Mouse (Mus musculus): ENCODE measurements around the gene Tcap. TPM values are rescaled to one million over a fixed set of nuclear protein-coding genes. Genes with fewer than 3 reads are reported as not detected.

Tcap gene
- polyA plus RNA-seq, 1 experiment from 2014 or later = 7.5 TPM

GRCm38 (mm10) chr11:98357396-98358160, 26.0 kb upstream of the Tcap start:
- peak overlapping the region; percentile 76 for H3K4me2 ChIP-seq
- H3K4me1 ChIP-seq = peaks cover 56% of the 10 kb centered on the region
- H3K4me3 ChIP-seq = peak overlapping the region; percentile 84
- peak overlapping the region; percentile 96 for H3K27ac ChIP-seq
- no peaks in the 10 kb centered on the region for H3K36me3 ChIP-seq
- no peak for ATAC-seq (ENCODE audit: borderline replicate concordance, extremely low read depth, low FRiP score, low TSS enrichment)
- peaks cover 20% of the 10 kb centered on the region; the same call in 1 of the 2 replicates for H3K27me3 ChIP-seq
- H3K9ac ChIP-seq = peak overlapping the region; percentile 34
- 8% methylated on average over 13 of the region's 13 CpGs for WGBS
- H3K9me3 ChIP-seq = no peaks in the 10 kb centered on the region

DNA sequence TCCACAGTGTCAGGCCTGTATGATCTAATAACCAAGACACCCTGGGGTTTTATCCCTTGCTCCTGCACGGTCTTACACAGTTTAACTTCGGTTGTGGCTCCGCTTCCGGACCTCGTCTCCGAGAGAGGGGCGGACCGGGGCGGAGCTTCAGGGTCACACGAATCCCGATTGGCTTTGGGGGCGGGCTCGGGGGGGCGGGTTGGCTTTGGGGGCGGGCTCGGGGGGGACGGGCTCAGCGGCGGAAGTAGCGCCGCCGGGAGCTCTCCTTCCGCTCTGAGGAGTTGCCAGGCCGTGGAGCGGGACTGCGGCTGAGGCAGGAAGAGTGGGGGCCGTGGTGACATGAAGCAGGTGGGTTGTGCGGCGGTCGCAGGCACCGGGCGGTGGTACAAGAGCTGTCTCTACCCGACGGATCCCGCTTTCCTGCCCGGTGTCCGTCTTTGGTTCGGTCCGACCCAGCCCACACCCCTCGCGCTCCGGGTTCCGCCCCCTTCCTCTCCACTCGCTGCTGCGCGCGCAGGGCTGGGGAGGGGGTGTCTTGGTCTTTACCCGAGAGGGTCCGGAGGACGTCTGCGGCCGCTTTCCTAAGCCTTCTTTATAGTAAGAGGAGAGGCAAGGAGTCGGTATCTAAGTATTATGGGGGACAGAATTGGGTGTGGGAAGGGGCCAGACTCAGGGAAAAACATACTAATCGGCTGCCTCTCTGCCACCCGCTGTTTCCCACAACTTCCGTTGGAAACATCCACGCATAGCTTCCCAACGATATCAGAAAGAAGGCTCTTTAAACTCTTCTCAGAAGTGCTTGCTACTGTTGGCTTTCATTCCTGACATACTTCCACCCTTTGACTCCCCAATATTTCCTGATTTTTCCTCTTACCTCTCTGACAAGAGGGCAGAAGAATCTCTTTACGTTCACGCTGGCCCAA, 25.2 kb upstream of the Tcap start, which contains the start of gene Stard3:
TSS of gene Stard3 (plus strand) at position 208 of the 923 bp plus-strand sequence.
- peak within 1 kb of the TSS; percentile 66 for H3K9ac ChIP-seq
- peak within 1 kb of the TSS; percentile 76 for H3K4me2 ChIP-seq
- H3K36me3 ChIP-seq = no peaks in the 10 kb centered on the region
- H3K9me3 ChIP-seq = no peaks in the 10 kb centered on the region
- H3K27me3 ChIP-seq = peaks cover 12% of the 10 kb centered on the region; the same call in 1 of the 2 replicates
- H3K4me1 ChIP-seq = peaks cover 64% of the 10 kb centered on the region
- peak within 1 kb of the TSS; percentile 84 for H3K4me3 ChIP-seq
- ATAC-seq (ENCODE audit: borderline replicate concordance, extremely low read depth, low FRiP score, low TSS enrichment) = peak; percentile 90
- H3K27ac ChIP-seq = peak within 1 kb of the TSS; percentile 96
- WGBS = under 1% methylated on average over 60 of the region's 60 CpGs

DNA sequence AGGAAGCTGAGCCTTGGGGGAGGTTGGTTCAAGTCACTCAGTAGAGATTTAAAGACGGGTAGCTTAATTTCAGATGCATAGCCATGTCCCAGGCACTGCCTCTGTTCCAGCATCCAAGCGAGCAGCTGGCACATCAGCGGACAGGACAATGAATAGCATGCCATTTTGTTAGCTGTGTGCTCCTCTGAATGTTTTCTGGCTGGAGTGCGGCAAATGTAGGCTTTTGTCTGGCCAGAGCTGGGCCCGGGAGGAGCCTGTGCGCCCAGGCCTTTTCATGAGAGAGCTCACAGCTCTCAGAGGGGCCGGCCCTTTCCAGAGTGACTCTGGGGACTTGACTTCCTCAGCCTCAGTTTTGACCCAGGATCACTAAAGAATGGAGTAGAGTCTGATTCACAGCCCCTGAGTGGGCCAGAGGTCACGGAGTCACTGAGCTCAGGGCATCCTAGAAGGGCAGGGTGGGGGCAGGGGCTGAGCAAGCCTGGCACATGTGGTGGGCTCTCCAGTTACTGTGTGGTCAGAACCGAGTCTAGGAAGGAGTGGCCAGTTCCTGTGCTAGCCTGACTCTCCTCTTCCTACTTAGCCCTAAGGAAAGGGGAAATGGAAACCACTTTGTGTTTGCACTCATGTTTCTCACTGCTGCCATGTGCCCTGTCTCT, 22.6 kb upstream of the Tcap start:
- Histone ChIP-seq H3K9me3 (no peaks in the 10 kb centered on the region), H3K4me3 (no peak overlapping the region), H3K27ac (0 out of 2 replicates have a peak overlapping the region, but pooled peaks have one; percentile 33), H3K36me3 (no peaks in the 10 kb centered on the region), H3K4me1 (peaks cover 59% of the 10 kb centered on the region), H3K4me2 (no peak overlapping the region; the same call in 1 of the 2 replicates), H3K9ac (no peak overlapping the region), H3K27me3 (no peaks in the 10 kb centered on the region)
- 71% methylated on average over 9 of the region's 9 CpGs for WGBS
- ATAC-seq (ENCODE audit: borderline replicate concordance, extremely low read depth, low FRiP score, low TSS enrichment) = no peak

DNA sequence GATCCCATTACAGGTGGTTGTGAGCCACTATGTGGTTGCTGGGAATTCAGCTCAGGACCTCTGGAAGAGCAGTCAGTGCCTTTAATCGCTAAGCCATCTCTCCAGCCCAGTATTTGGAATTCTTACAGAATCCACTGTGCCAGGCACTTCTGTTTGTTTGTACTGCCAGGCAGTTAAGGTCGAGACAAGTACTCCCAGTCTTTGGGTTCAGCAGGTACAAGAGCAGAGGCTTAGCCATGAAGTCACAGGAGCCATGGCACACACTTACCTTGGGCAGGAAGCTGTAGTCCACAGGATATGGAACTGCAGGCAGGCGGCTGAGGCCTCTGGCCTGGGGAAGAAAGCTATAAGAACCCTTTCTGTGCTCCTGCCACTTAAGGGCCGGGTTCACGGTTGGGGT, 19.8 kb upstream of the Tcap start:
- Histone ChIP-seq H3K4me2 (no peak overlapping the region), H3K36me3 (no peaks in the 10 kb centered on the region), H3K9ac (no peak overlapping the region), H3K4me3 (no peak overlapping the region), H3K27ac (peak overlapping the region; percentile 85), H3K9me3 (no peaks in the 10 kb centered on the region), H3K4me1 (peaks cover 39% of the 10 kb centered on the region), H3K27me3 (no peaks in the 10 kb centered on the region)
- ATAC-seq (ENCODE audit: borderline replicate concordance, extremely low read depth, low FRiP score, low TSS enrichment) = no peak
- WGBS = 48% methylated on average over 5 of the region's 5 CpGs

DNA sequence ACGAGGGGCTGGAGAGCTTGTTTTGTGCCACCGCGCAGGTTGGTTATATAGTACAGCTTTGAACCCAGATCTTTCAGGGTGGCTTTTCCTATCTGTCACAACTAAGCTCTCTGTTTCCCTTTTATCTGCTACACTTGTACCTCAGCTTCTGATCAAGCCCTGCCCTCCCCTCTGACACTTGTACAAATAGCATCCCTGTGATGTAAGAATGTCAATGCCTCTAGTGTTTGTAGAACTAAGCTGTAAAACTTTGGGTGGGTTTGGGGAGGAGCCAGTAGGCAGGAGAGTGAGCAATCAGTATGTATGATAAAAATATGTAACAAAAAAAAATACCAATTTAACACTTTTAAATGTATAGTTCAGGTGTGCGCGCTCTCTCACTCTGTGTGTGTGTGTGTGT, 19.2 kb upstream of the Tcap start:
- ATAC-seq (ENCODE audit: borderline replicate concordance, extremely low read depth, low FRiP score, low TSS enrichment) = no peak
- Histone ChIP-seq H3K27me3 (no peaks in the 10 kb centered on the region), H3K4me3 (no peak overlapping the region), H3K9ac (no peak overlapping the region), H3K27ac (peak overlapping the region; percentile 85), H3K9me3 (no peaks in the 10 kb centered on the region), H3K4me2 (no peak overlapping the region), H3K4me1 (peaks cover 33% of the 10 kb centered on the region), H3K36me3 (no peaks in the 10 kb centered on the region)
- WGBS = 66% methylated on average over 5 of the region's 5 CpGs

DNA sequence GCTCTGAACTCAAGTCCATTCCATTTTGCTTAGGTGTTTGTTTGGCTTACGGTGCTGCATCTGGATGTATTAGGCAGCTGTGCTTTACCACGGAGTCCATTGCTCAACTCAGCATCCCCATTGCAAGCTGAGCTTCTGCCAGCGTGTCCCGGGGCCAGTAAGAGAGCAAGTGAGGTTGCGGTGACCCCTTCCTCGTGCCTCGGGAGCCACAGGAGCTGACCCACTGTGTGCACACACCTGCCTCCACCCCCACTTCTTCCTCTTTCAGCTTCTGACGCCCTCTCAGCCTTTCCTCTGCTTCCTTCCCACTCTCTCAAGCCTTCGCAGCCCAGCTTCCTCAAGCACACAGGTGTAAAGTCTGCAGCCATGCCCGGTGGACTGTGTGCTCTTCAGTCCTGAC, 17.3 kb upstream of the Tcap start:
- no peak for ATAC-seq (ENCODE audit: borderline replicate concordance, extremely low read depth, low FRiP score, low TSS enrichment)

GRCm38 (mm10) chr11:98367171-98367862, 16.3 kb upstream of the Tcap start:
- H3K27ac ChIP-seq = no peak overlapping the region
- H3K9ac ChIP-seq = no peak overlapping the region
- ATAC-seq (ENCODE audit: borderline replicate concordance, extremely low read depth, low FRiP score, low TSS enrichment) = no peak
- H3K4me3 ChIP-seq = no peak overlapping the region
- no peaks in the 10 kb centered on the region for H3K27me3 ChIP-seq
- 71% methylated on average over 10 of the region's 10 CpGs for WGBS
- no peaks in the 10 kb centered on the region for H3K36me3 ChIP-seq
- peaks cover 21% of the 10 kb centered on the region for H3K4me1 ChIP-seq
- no peaks in the 10 kb centered on the region for H3K9me3 ChIP-seq
- no peak overlapping the region for H3K4me2 ChIP-seq

More for the DNA sequence above, 17.3 kb upstream of the Tcap start:
- no peaks in the 10 kb centered on the region for H3K9me3 ChIP-seq
- H3K4me2 ChIP-seq = no peak overlapping the region
- H3K27me3 ChIP-seq = no peaks in the 10 kb centered on the region
- no peak overlapping the region for H3K27ac ChIP-seq
- peaks cover 22% of the 10 kb centered on the region for H3K4me1 ChIP-seq
- no peak overlapping the region for H3K9ac ChIP-seq
- H3K36me3 ChIP-seq = no peaks in the 10 kb centered on the region
- no peak overlapping the region for H3K4me3 ChIP-seq
- WGBS = 67% methylated on average over 10 of the region's 10 CpGs

DNA sequence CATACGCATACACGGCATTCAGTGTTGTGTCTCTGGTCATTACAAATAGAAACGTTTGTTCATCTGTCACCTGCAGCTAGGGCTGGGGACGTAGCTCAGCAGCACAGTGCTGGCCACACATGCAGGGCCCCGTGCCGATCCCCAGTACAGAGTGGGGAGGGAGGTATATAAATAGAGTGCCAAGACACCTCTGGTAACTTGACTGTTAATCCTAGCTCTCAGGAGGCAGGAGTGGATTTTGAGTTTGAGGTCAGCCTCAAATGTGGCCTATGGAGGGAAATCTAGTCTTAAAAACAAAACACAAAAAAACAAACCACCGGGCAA, 15.8 kb upstream of the Tcap start:
- Histone ChIP-seq H3K4me1 (peaks cover 19% of the 10 kb centered on the region), H3K4me2 (no peak overlapping the region), H3K4me3 (no peak overlapping the region), H3K27me3 (no peaks in the 10 kb centered on the region), H3K9ac (no peak overlapping the region), H3K36me3 (0 out of 2 replicates have a peak, but pooled peaks cover 2% of the 10 kb centered on the region), H3K9me3 (no peaks in the 10 kb centered on the region), H3K27ac (no peak overlapping the region)
- ATAC-seq (ENCODE audit: borderline replicate concordance, extremely low read depth, low FRiP score, low TSS enrichment) = no peak
- 72% methylated on average over 7 of the region's 7 CpGs for WGBS

- whole genome bisulfite sequencing = 72% methylated on average over 6 of the region's 6 CpGs
- no peak for ATAC-seq (ENCODE audit: borderline replicate concordance, extremely low read depth, low FRiP score, low TSS enrichment)
- Histone ChIP-seq H3K9ac (no peak overlapping the region), H3K27me3 (no peaks in the 10 kb centered on the region), H3K4me1 (peaks cover 4% of the 10 kb centered on the region), H3K4me2 (no peak overlapping the region), H3K4me3 (no peak overlapping the region), H3K9me3 (no peaks in the 10 kb centered on the region), H3K36me3 (peaks cover 4% of the 10 kb centered on the region; the same call in 1 of the 2 replicates), H3K27ac (no peak overlapping the region)
Observed at GRCm38 (mm10) chr11:98369337-98369736, 14.3 kb upstream of the Tcap start.

GRCm38 (mm10) chr11:98370588-98370987, 13.0 kb upstream of the Tcap start:
- 88% methylated on average over 2 of the region's 2 CpGs for WGBS
- H3K4me2 ChIP-seq = no peak overlapping the region
- H3K36me3 ChIP-seq = peaks cover 17% of the 10 kb centered on the region
- H3K9ac ChIP-seq = no peak overlapping the region
- no peak overlapping the region for H3K27ac ChIP-seq
- H3K9me3 ChIP-seq = no peaks in the 10 kb centered on the region
- H3K4me3 ChIP-seq = no peak overlapping the region
- no peak for ATAC-seq (ENCODE audit: borderline replicate concordance, extremely low read depth, low FRiP score, low TSS enrichment)
- H3K27me3 ChIP-seq = no peaks in the 10 kb centered on the region
- 0 out of 2 replicates have a peak, but pooled peaks cover 3% of the 10 kb centered on the region for H3K4me1 ChIP-seq
